ENCODE assay signal across 8 mouse cellular contexts in the genomic region with DNA sequence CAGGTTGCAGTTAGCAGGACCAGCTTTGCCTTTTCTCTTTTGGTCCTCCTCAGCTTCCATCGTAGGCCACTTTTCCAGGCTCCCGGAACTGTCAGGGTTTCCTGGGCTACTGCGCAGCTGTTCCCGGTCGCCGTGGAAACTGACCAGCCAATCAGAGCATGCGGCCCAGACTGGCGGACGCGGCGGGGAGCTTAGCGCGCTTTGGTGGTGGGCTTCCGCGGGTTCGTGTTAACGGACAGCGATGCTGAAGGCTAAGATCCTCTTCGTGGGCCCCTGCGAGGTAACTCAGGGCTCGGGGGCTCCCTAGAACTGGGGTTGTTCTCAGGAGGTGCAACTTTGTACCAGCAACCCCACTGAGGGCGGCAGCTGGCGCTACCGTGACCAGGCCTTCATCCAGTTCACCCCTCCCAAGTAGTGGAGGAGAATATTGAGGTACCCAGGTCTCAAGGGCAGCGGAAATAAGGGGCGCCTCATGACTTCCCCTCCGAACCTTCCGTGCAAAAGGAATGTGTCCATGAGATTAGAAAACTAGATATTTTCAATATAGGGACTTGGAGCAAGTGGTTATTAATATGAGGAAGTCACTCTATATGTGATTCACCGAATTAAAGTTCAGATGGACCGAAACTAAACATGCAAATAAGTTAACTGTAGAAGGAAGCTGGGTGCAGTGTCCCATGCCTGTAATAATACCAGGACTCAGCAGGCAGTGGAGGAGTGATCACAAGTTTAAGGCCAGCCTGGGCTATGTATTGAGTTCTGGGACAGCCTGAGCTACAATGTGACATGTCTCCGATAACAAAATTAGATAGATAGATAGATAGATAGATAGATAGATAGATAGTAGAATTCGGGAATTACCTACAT. TPM values are rescaled to one million over a fixed set of nuclear protein-coding genes. Genes with fewer than 3 reads are reported as not detected.
A peak's percentile ranks its signal among the peaks of the same experiment; 100 is the strongest.
DNase-seq lines count a peak whose midpoint lies in the region; ATAC-seq and TF ChIP-seq lines count a peak whose summit lies in the region.

A gene (plus strand): TSS at position 160 of the 867 bp plus-strand sequence.

- peak within 1 kb of the TSS; percentile 75 for H3K4me2 ChIP-seq in lung, postnatal 0 days (replicated peaks; ENCODE audit: low read depth, low read length)

- peak within 1 kb of the TSS; percentile 78 for H3K9ac ChIP-seq in ES-E14 (ENCODE audit: insufficient read depth, low read depth, low read length, poor library complexity, severe bottlenecking)
- peak within 1 kb of the TSS; percentile 46 for H3K9ac ChIP-seq in lung, postnatal 0 days (replicated peaks; ENCODE audit: low read depth)

- in situ Hi-C loops in ES-E14 (cut with MboI; ENCODE audit: low sequenced_read_pairs in 2 of 2, unreplicated experiment in 2 of 2) = no loop called here

- WGBS in hindbrain, embryonic 10.5 days = 9% methylated on average over 32 of the region's 32 CpGs
- 8% methylated on average over 32 of the region's 32 CpGs for WGBS in lung, postnatal 0 days

- no peak for TF ChIP-seq EP300 in lung, postnatal 0 days (IDR thresholded peaks at IDR 0.05)

- TF ChIP-seq CTCF in lung, postnatal 0 days (IDR thresholded peaks at IDR 0.05) = no peak

- 0 out of 4 replicates have a peak, but pooled peaks cover 0 to 2% of the 10 kb centered on the region in 2 experiments for H3K4me1 ChIP-seq in ES-E14 (ENCODE audit: control insufficient read depth in 2 of 2, insufficient read depth in 2 of 2, low read length in 2 of 2, poor library complexity in 1 of 2)
- peaks cover 17% of the 10 kb centered on the region for H3K4me1 ChIP-seq in hindbrain, embryonic 10.5 days (replicated peaks)
- H3K4me1 ChIP-seq in lung, postnatal 0 days (ENCODE audit: insufficient read depth, low read depth, low read length) = 0 out of 2 replicates have a peak, but pooled peaks cover 7% of the 10 kb centered on the region

- H3K9me3 ChIP-seq in ES-E14 (ENCODE audit: control insufficient read depth, insufficient read depth, low read depth, low read length) = no peaks in the 10 kb centered on the region
- 0 out of 2 replicates have a peak, but pooled peaks cover 3% of the 10 kb centered on the region for H3K9me3 ChIP-seq in hindbrain, embryonic 10.5 days
- H3K9me3 ChIP-seq in lung, postnatal 0 days (ENCODE audit: low read length) = no peaks in the 10 kb centered on the region

- no peak within 1 kb of the TSS for H3K27ac ChIP-seq in ES-E14 (ENCODE audit: insufficient read depth, low read depth, low read length, poor library complexity, severe bottlenecking)
- peak within 1 kb of the TSS; percentile 89 for H3K27ac ChIP-seq in hindbrain, embryonic 10.5 days
- H3K27ac ChIP-seq in lung, postnatal 0 days (ENCODE audit: low read length) = no peak within 1 kb of the TSS

- DNase-seq in ES-E14 (ENCODE audit: low read depth, low spot score) = peak; percentile 82
- peak; percentile 91 for DNase-seq in cerebellum, adult 11-12 months
- peak; percentile 96 for DNase-seq in hindbrain, embryonic 10.5 days (ENCODE audit: low spot score)
- DNase-seq in layer of hippocampus, adult 9-11 months = peak; percentile 93
- peak; percentile 94 for DNase-seq in lung, postnatal 0 days (ENCODE audit: low spot score)
- peak; percentile 89 for DNase-seq in ovary, postnatal 14 days (ENCODE audit: low spot score)
- peak; percentile 89 for DNase-seq in thymus, postnatal 14 days

- no peaks in the 10 kb centered on the region for H3K27me3 ChIP-seq in hindbrain, embryonic 10.5 days (ENCODE audit: insufficient read depth, poor library complexity, severe bottlenecking)
- H3K27me3 ChIP-seq in lung, postnatal 0 days (replicated peaks; ENCODE audit: insufficient read depth, low read length) = no peaks in the 10 kb centered on the region

- H3K4me3 ChIP-seq in ES-E14 (ENCODE audit: insufficient read depth in 1 of 2, low read depth in 1 of 2, low read length in 2 of 2, poor library complexity in 1 of 2, severe bottlenecking in 1 of 2) = peak within 1 kb of the TSS; percentile 66 to 83
- peak within 1 kb of the TSS; percentile 79 for H3K4me3 ChIP-seq in hindbrain, embryonic 10.5 days
- peak within 1 kb of the TSS; percentile 66 for H3K4me3 ChIP-seq in lung, postnatal 0 days (ENCODE audit: low read depth, low read length)

- peak; percentile 97 for ATAC-seq in frontal cortex, adult (ENCODE audit: low TSS enrichment)
- ATAC-seq in lung, postnatal 0 days = peak; percentile 99

- H3K36me3 ChIP-seq in ES-E14 (ENCODE audit: control insufficient read depth, insufficient read depth, low read length, poor library complexity, severe bottlenecking) = peaks cover 4% of the 10 kb centered on the region
- H3K36me3 ChIP-seq in hindbrain, embryonic 10.5 days = peaks cover 28% of the 10 kb centered on the region
- peaks cover 8% of the 10 kb centered on the region; the same call in 1 of the 2 replicates for H3K36me3 ChIP-seq in lung, postnatal 0 days (ENCODE audit: insufficient read depth, low read length)

TF ChIP-seq in ES-E14, 5 proteins besides CTCF, POLR2A, EP300 and RAD21:
- TF ChIP-seq CHD2 (IDR thresholded peaks at IDR 0.05; ENCODE audit: low read depth, low read length) = peak; percentile 57; the same call in 1 of the 2 replicates
- no peak for TF ChIP-seq ZC3H11A (IDR thresholded peaks at IDR 0.05; ENCODE audit: borderline replicate concordance, low read depth, low read length)
- TF ChIP-seq HCFC1 (IDR thresholded peaks at IDR 0.05; ENCODE audit: borderline replicate concordance, insufficient read depth, low read length) = peak; percentile 79; the same call in 1 of the 2 replicates
- TF ChIP-seq MAFK (IDR thresholded peaks at IDR 0.05; ENCODE audit: insufficient read depth, low read depth, low read length) = no peak
- TF ChIP-seq ZNF384 (IDR thresholded peaks at IDR 0.05; ENCODE audit: low read depth, low read length) = no peak
TF ChIP-seq in ES-E14: peak in this region for 2.

RNA-seq across cellular contexts. Expression of the gene that starts here (rescaled TPM):
- 15.9 and 18.3 TPM in 2 replicates for total RNA-seq in ES-E14 (2012; rRNA removed)
- polyA plus RNA-seq in hindbrain, embryonic 10.5 days (2016; fragmentation: Nextera tagmentation; extraction: Ambion mirVana) = 106 and 124 TPM in 2 replicates
- polyA plus RNA-seq in lung, postnatal 0 days (2015; fragmentation: Nextera tagmentation; extraction: Ambion mirVana) = 41.9 and 53.5 TPM in 2 replicates
